Mouse (Mus musculus) mouse embryonic stem cell (cell line): ENCODE data around the gene Pdzd3.
"Not testable (repeated sequence)": the region's sequence is repeated elsewhere in the genome, so short reads cannot be mapped to it uniquely, and the experiment has no call there.

Experiments
- in situ Hi-C, 2 experiments: fragments of 300-500 bp; cut with MboI; formaldehyde crosslinking; loops; 1 replicate in 1 of 2; 3 replicates in 1 of 2; pipeline ENCODE4 v1.14.3; 2019 to 2020; ENCODE audit warnings: low sequenced_read_pairs in 2 of 2, low pct_unique_long_range_greater_than_20kb in 1 of 2, mixed read lengths in 1 of 2; ENCODE audit not compliant: unreplicated experiment in 1 of 2

Gene Pdzd3

DNA sequence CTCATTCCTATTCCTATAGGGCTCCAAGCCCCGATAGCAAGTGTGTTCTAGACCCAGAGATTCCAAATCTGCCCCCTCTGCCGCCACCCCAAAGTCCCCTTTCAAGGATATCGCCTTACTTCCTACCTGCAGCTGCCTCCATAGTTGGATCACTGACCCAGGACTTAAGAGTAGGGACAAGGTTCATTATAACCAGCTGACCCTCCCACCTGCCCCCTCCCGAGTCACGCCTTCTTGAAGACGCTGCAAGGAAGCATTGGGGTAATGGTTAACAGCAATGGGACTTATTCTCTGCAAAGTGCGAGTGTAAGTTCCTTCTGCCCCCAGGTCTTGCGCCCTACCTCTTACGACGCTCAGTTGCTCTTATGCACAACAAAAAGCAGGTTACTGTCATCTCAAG lies at the start of gene Pdzd3:
TSS of gene Pdzd3 (minus strand) at position 158 of the 400 bp plus-strand sequence.
- in situ Hi-C loops, result loop anchor here in 1 of 2 experiments (25.0 kb wide), 1 partner anchor 264 kb away; no protein-coding TSS in a partner anchor

- in situ Hi-C loops, result not testable (repeated sequence)
These were observed 48.7 kb upstream of the Pdzd3 start for GRCm38 (mm10) chr9:44300001-44300400.

DNA sequence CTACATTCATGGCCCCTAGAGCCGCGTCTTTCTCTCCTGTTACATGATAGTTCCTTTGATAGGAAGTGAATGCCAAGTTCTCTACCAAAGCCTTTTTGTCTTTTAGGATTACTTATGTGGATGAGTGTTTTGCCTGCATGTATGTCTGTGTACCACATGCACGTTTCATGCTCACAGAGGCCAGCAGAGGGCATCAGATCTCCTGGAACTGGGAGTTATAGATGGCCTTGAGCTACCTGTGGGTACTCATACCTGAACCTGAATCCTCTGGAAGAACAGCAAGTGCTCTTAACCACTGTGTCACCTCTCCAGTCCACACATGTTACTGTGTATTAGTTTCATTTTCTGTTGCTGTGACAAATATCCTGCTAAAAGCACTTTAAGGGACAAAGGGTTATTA lies 41.2 kb upstream of the Pdzd3 start:
- in situ Hi-C loops, result no loop called here

DNA sequence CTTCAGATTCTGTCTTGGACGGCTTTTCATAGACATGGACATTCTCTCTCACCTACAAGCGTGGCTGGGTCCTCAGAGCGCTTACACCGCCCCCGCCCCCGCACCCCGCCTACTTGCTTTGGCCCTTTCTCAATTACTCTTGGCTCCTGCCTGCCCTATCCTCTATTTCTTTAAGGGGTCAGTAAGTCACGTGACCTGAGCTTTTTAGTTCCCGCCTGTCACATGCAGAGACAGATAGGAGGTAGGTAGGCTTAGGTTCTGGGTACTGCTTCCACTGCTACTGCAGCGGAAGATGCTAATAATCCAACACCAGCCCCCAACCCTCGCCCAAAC lies 37.7 kb upstream of the Pdzd3 start:
- in situ Hi-C loops, result no loop called here

DNA sequence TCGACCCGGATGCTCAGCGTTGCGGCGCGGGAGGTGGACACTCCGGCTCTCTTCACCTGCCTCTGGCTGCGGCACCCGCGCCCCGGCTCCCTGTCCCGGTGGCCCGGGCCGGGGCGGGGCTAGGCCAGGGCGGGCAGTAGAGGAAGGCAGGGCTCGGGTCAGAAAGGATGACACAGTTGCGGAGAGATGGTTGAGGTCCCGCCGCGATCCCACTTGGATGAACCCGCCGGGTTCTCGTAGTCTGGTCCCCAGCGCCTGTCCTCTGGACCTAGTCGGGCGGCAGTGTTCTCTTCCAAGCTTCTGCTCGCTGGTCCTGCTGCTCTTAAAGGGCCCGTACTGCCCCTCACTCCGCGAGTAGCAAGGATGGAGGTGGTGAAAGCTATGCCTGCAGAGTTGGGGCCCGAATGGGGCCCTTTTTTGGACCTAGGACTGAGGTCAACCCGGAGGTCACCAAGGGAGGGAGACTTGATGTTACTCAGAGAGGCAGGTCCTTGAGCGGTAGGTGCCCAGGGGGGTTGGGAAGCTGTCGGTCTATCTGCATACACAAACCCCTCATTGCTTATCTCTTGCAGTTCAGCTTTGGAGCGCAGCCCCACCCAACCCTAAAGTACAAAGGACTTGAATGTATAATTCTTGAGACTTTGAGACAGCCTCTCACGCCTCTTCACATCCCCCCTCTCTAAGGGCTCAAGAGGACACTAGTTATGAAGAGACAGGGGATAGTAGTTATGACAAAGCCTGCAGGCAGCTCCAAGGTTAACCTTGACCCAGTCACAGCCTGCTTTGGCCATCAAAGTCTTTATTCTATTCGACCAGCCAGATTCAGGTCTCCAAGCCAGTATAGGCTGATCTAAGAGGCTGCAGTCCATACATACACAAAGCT lies 37.0 kb upstream of the Pdzd3 start, which contains the start of gene Abcg4:
TSS of gene Abcg4 (minus strand) at position 540 of the 883 bp plus-strand sequence.
- in situ Hi-C loops, result no loop called here

GRCm38 (mm10) chr9:44287401-44288075 lies 36.3 kb upstream of the Pdzd3 start:
- in situ Hi-C loops, result no loop called here

DNA sequence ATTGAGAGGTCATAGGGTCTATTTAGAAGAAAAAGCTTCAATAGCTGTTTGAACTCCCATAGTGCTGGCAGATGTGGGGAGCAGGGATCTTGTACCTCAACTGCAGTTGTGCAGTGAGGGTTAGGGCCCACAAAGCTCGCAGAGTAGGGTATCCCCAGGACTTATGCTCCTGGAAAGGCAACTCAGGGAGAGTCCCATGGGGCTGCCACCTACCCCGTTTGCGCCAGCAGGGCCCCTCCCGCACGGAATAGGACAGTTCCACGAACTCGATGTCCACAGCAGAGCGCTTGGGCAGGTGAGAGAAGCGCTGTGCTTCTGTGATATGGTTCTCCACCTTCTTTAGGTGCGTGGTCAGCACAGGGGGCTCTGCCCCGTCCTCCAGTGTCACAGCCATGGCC lies 35.7 kb upstream of the Pdzd3 start:
- in situ Hi-C loops, result no loop called here

DNA sequence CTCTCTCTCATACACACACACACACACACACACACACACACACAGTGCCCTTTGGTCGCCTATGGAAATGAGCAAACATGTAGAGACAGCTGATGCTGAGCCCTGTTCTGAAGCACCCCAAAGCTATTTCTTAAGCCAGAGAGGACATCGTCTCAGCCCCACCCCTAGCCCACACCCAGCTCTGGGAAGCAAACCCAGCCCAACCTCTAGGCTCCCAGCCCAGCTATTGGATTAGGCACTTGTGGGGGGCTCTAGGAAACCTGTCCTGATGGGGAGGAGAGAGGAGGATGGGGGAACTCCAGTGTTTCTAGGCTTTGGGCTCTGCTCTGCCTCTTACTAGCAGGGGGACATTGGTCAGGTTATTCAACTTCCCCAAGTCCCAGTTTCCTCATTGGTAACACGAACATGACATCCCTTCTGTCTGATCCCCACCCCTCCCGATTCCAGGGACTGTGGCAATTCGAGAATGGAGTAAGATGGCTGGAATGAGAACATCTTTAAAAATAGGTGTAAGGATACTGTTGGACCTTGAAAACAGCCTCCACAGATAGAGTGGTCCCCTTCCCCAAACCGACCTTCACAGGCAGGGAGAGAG lies 35.1 kb upstream of the Pdzd3 start:
- in situ Hi-C loops, result no loop called here

- in situ Hi-C loops, result no loop called here
These were observed 31.9 kb upstream of the Pdzd3 start for GRCm38 (mm10) chr9:44283183-44283582.

GRCm38 (mm10) chr9:44269973-44270372 lies 18.7 kb upstream of the Pdzd3 start:
- in situ Hi-C loops, result loop anchor here in 1 of 2 experiments (25.0 kb wide), 1 partner anchor 283 kb away; no protein-coding TSS in a partner anchor

DNA sequence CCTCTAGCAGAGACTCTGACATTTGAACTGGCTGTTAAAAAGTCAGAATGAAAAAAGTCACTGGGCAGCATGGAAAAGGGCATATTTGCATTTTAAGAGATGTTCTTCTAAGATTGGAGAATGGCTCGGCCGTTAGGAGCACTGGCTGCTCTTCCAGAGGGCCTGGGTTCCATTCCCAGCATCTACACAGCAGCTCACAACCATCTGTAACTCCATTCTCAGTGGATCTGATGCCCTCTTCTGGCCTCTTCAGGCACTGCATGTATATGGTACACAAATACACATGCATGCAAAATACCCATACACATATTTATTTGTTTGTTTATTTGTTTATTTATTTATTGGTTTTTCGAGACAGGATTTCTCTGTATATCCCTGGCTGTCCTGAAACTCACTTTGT lies 17.8 kb upstream of the Pdzd3 start:
- in situ Hi-C loops, result loop anchor here in 1 of 2 experiments (25.0 kb wide), 1 partner anchor 282 kb away; no protein-coding TSS in a partner anchor

GRCm38 (mm10) chr9:44268432-44268831 lies 17.2 kb upstream of the Pdzd3 start, which contains the start of gene Nlrx1:
Nlrx1 (minus strand) TSS chr9:44268599.
- in situ Hi-C loops, result loop anchor here in 1 of 2 experiments (25.0 kb wide), 1 partner anchor 281 kb away; no protein-coding TSS in a partner anchor

- in situ Hi-C loops, result loop anchor here in 1 of 2 experiments (25.0 kb wide), 1 partner anchor 281 kb away; no protein-coding TSS in a partner anchor
These were observed 16.7 kb upstream of the Pdzd3 start for GRCm38 (mm10) chr9:44268027-44268360.

GRCm38 (mm10) chr9:44267319-44268026 lies 16.2 kb upstream of the Pdzd3 start:
- in situ Hi-C loops, result loop anchor here in 1 of 2 experiments (25.0 kb wide), 1 partner anchor 280 kb away; no protein-coding TSS in a partner anchor

DNA sequence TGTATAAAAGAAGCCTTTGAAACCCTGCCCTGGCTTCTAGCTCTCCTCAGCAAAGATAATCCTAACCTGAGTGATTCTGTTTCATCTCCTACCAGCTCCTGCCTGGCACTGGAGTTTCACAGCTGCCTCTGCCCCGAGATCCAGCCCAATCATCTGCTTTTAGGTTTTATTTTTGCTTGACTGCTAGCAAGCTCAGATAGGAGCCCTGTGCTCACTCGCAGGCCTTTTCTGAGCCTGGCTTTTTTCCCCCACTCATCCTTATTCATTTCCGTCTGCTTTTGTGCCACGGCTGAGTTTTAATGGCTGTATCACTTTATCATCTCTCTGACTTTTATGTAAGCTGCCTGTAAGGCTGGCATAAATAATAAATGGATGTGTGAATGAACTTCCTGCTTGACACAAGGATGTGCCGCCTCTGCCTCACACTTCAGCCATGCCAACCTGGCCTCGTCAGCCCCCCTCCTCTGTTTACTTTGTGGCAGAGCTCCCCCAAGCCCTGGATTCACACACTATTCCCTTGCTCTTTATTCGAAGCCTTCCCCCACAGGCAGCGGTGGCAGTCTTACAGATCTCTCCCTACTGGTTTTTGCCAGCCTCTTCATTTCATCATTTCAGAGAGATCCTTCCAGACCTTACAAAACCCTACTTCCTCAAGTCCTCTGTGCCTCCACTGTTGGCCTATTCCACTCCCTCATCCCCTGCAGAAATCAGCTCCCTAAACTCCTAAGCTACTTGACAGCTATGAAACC lies 15.4 kb upstream of the Pdzd3 start:
- in situ Hi-C loops, result loop anchor here in 1 of 2 experiments (25.0 kb wide), 1 partner anchor 279 kb away; no protein-coding TSS in a partner anchor

DNA sequence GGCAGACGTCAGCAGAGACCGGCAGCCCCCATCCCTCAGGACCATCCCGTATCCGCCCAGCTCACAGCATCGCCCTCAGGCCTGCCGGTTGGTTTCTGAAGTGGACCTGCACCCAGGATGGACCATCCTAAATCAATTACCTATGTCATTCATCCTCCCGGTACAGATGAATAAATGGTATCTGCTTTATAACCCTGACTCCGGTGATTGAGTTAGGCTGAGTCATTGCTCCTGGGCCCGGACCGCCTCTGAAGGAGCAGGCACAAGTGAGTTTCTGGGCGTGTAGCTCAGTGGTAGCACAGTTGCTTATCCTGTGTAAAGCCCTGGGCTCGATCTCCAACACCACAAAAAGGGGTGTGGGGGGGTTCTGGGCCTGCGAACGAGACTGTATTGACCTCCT lies 10.1 kb upstream of the Pdzd3 start:
- in situ Hi-C loops, result loop anchor here in 1 of 2 experiments (25.0 kb wide), 1 partner anchor 274 kb away; no protein-coding TSS in a partner anchor

DNA sequence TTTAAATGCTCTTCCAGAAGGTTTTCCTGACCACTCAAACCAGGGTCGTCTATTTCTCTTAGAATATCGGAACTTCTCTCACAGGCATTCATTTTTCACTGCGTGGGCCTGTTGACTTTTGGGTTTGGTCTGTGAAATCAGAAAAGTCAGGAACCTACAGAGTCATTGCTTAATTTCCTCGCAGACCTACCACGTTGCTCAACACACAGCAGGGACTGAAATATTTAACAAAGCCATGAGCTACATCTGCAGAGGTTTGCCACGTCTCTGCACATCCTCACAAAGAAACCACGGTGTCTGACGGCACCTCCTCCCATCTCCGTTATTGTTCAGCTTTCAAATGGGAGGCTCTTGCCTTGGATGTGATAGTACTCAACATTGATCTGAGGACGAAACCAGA lies 7.7 kb upstream of the Pdzd3 start:
- in situ Hi-C loops, result loop anchor here in 1 of 2 experiments (25.0 kb wide), 1 partner anchor 272 kb away; no protein-coding TSS in a partner anchor
